Mouse (Mus musculus): ENCODE measurements around the gene Cd3e.
"Not testable (repeated sequence)": the region's sequence is repeated elsewhere in the genome, so short reads cannot be mapped to it uniquely, and the experiment has no call there.

DNA sequence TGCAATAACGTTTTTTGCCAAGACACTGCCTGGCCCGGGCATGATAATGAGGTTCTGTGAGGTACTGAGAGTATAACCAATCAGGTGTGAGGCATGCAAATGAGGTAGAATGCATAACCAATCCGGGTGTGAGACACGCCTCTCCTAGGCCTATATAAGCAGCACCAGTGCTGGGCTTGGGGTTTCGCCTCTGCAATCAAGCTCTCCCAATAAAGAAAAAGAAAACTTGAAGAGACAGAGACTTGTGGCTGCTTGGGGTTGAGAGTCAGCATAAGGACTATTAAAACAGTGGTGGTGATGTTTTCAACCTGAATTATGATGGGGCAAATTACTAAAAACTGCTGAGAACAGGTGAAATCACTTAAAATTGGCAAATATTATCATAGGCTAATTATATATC lies 41.7 kb downstream of the Cd3e start:
- TF ChIP-seq CTCF (conservative IDR thresholded peaks at IDR 0.05; ENCODE audit: low read length); NANOG (IDR thresholded peaks at IDR 0.05; ENCODE audit: borderline replicate concordance, low read length): not testable (repeated sequence)
